Mouse (Mus musculus): Measurements from ENCODE around the gene Samd15. TPM values are rescaled to one million over a fixed set of nuclear protein-coding genes. Genes with fewer than 3 reads are reported as not detected.
"Not testable (repeated sequence)": the region's sequence is repeated elsewhere in the genome, so short reads cannot be mapped to it uniquely, and the experiment has no call there.

Gene Samd15
- polyA plus RNA-seq, 1 experiment: not detected

GRCm38 (mm10) chr12:87177631-87178030 is 21.9 kb upstream of the Samd15 start:
- Histone ChIP-seq H3K4me3 (ENCODE audit: insufficient read depth, low read depth, low read length) (no peak overlapping the region), H3K4me1 (ENCODE audit: control insufficient read depth, insufficient read depth, low read length) (no peaks in the 10 kb centered on the region), H3K36me3 (ENCODE audit: control insufficient read depth, insufficient read depth, low read length) (no peaks in the 10 kb centered on the region), H3K27ac (ENCODE audit: insufficient read depth, low read depth, low read length) (no peak overlapping the region), H3K27me3 (replicated peaks; ENCODE audit: control insufficient read depth, insufficient read depth, low read length) (no peaks in the 10 kb centered on the region)
- no peak for DNase-seq
- 94% methylated on average over 4 of the region's 4 CpGs for WGBS
- TF ChIP-seq POLR2A (IDR thresholded peaks at IDR 0.05; ENCODE audit: low read depth, low read length): no peak
- TF ChIP-seq CTCF (conservative IDR thresholded peaks at IDR 0.05; ENCODE audit: insufficient read depth, insufficient read length, low read depth, low read length): no peak

GRCm38 (mm10) chr12:87193008-87193407 is 6.5 kb upstream of the Samd15 start:
- WGBS: 88% methylated on average over 3 of the region's 3 CpGs
- H3K4me1 ChIP-seq (ENCODE audit: control insufficient read depth, insufficient read depth, low read length): no peaks in the 10 kb centered on the region
- TF ChIP-seq POLR2A (IDR thresholded peaks at IDR 0.05; ENCODE audit: low read depth, low read length) (no peak), CTCF (conservative IDR thresholded peaks at IDR 0.05; ENCODE audit: insufficient read depth, insufficient read length, low read depth, low read length) (no peak)
- no peak overlapping the region for H3K4me3 ChIP-seq (ENCODE audit: insufficient read depth, low read depth, low read length)
- H3K36me3 ChIP-seq (ENCODE audit: control insufficient read depth, insufficient read depth, low read length): no peaks in the 10 kb centered on the region
- no peak for DNase-seq
- H3K27ac ChIP-seq (ENCODE audit: insufficient read depth, low read depth, low read length): no peak overlapping the region
- no peaks in the 10 kb centered on the region for H3K27me3 ChIP-seq (replicated peaks; ENCODE audit: control insufficient read depth, insufficient read depth, low read length)

- 79% methylated on average over 1 of the region's 1 CpGs for WGBS
- no peak for TF ChIP-seq POLR2A (IDR thresholded peaks at IDR 0.05; ENCODE audit: low read depth, low read length)
- TF ChIP-seq CTCF (conservative IDR thresholded peaks at IDR 0.05; ENCODE audit: insufficient read depth, insufficient read length, low read depth, low read length): no peak
- no peaks in the 10 kb centered on the region for H3K27me3 ChIP-seq (replicated peaks; ENCODE audit: control insufficient read depth, insufficient read depth, low read length)
- peaks cover 8% of the 10 kb centered on the region; the same call in 1 of the 2 replicates for H3K4me1 ChIP-seq (ENCODE audit: control insufficient read depth, insufficient read depth, low read length)
- H3K4me3 ChIP-seq (ENCODE audit: insufficient read depth, low read depth, low read length): no peak overlapping the region
- no peaks in the 10 kb centered on the region for H3K36me3 ChIP-seq (ENCODE audit: control insufficient read depth, insufficient read depth, low read length)
- H3K27ac ChIP-seq (ENCODE audit: insufficient read depth, low read depth, low read length): no peak overlapping the region
- DNase-seq: no peak
These were observed 4.5 kb upstream of the Samd15 start for GRCm38 (mm10) chr12:87195069-87195468.

- no peak for TF ChIP-seq POLR2A (IDR thresholded peaks at IDR 0.05; ENCODE audit: low read depth, low read length)
- no peak for DNase-seq
- peaks cover 8% of the 10 kb centered on the region; the same call in 1 of the 2 replicates for H3K4me1 ChIP-seq (ENCODE audit: control insufficient read depth, insufficient read depth, low read length)
- no peaks in the 10 kb centered on the region for H3K27me3 ChIP-seq (replicated peaks; ENCODE audit: control insufficient read depth, insufficient read depth, low read length)
- H3K36me3 ChIP-seq (ENCODE audit: control insufficient read depth, insufficient read depth, low read length): no peaks in the 10 kb centered on the region
- no peak overlapping the region for H3K4me3 ChIP-seq (ENCODE audit: insufficient read depth, low read depth, low read length)
- H3K27ac ChIP-seq (ENCODE audit: insufficient read depth, low read depth, low read length): no peak overlapping the region
These were observed 3.2 kb upstream of the Samd15 start for GRCm38 (mm10) chr12:87196310-87196709.

GRCm38 (mm10) chr12:87198792-87199191 is 731 bp upstream of the Samd15 start:
- Histone ChIP-seq H3K27me3 (replicated peaks; ENCODE audit: control insufficient read depth, insufficient read depth, low read length) (no peaks in the 10 kb centered on the region), H3K36me3 (ENCODE audit: control insufficient read depth, insufficient read depth, low read length) (no peaks in the 10 kb centered on the region), H3K4me1 (ENCODE audit: control insufficient read depth, insufficient read depth, low read length) (peaks cover 8% of the 10 kb centered on the region; the same call in 1 of the 2 replicates), H3K4me3 (ENCODE audit: insufficient read depth, low read depth, low read length) (peak overlapping the region; percentile 89; the same call in 1 of the 2 replicates), H3K27ac (ENCODE audit: insufficient read depth, low read depth, low read length) (no peak overlapping the region)
- no peak for DNase-seq
- WGBS: 55% methylated on average over 6 of the region's 6 CpGs
- no peak for TF ChIP-seq POLR2A (IDR thresholded peaks at IDR 0.05; ENCODE audit: low read depth, low read length)
- TF ChIP-seq CTCF (conservative IDR thresholded peaks at IDR 0.05; ENCODE audit: insufficient read depth, insufficient read length, low read depth, low read length): no peak

- under 1% methylated on average over 69 of the region's 70 CpGs for WGBS
- Histone ChIP-seq H3K36me3 (ENCODE audit: control insufficient read depth, insufficient read depth, low read length) (no peaks in the 10 kb centered on the region), H3K27me3 (replicated peaks; ENCODE audit: control insufficient read depth, insufficient read depth, low read length) (no peaks in the 10 kb centered on the region), H3K4me1 (ENCODE audit: control insufficient read depth, insufficient read depth, low read length) (peaks cover 8% of the 10 kb centered on the region; the same call in 1 of the 2 replicates), H3K27ac (ENCODE audit: insufficient read depth, low read depth, low read length) (peak within 1 kb of the TSS; percentile 29), H3K4me3 (ENCODE audit: insufficient read depth, low read depth, low read length) (peak within 1 kb of the TSS; percentile 89)
- DNase-seq: peak; percentile 84
- no peak for TF ChIP-seq CTCF (conservative IDR thresholded peaks at IDR 0.05; ENCODE audit: insufficient read depth, insufficient read length, low read depth, low read length)
- no peak for TF ChIP-seq POLR2A (IDR thresholded peaks at IDR 0.05; ENCODE audit: low read depth, low read length)
These were observed 557 bp downstream of the Samd15 start, which contains the start of gene Tmed8 for GRCm38 (mm10) chr12:87199973-87200586. Tmed8 (minus strand) TSS chr12:87200454.

GRCm38 (mm10) chr12:87201694-87202093 is 2.2 kb downstream of the Samd15 start:
- Histone ChIP-seq H3K4me3 (ENCODE audit: insufficient read depth, low read depth, low read length) (no peak overlapping the region), H3K27me3 (replicated peaks; ENCODE audit: control insufficient read depth, insufficient read depth, low read length) (no peaks in the 10 kb centered on the region), H3K27ac (ENCODE audit: insufficient read depth, low read depth, low read length) (no peak overlapping the region), H3K36me3 (ENCODE audit: control insufficient read depth, insufficient read depth, low read length) (no peaks in the 10 kb centered on the region), H3K4me1 (ENCODE audit: control insufficient read depth, insufficient read depth, low read length) (peaks cover 8% of the 10 kb centered on the region; the same call in 1 of the 2 replicates)
- WGBS: 66% methylated on average over 5 of the region's 5 CpGs
- TF ChIP-seq CTCF (conservative IDR thresholded peaks at IDR 0.05; ENCODE audit: insufficient read depth, insufficient read length, low read depth, low read length): no peak
- TF ChIP-seq POLR2A (IDR thresholded peaks at IDR 0.05; ENCODE audit: low read depth, low read length): no peak
- DNase-seq: no peak

- not testable (repeated sequence) for H3K4me1 ChIP-seq (ENCODE audit: control insufficient read depth, insufficient read depth, low read length); H3K4me3 ChIP-seq (ENCODE audit: insufficient read depth, low read depth, low read length); H3K27ac ChIP-seq (ENCODE audit: insufficient read depth, low read depth, low read length); DNase-seq; H3K36me3 ChIP-seq (ENCODE audit: control insufficient read depth, insufficient read depth, low read length); H3K27me3 ChIP-seq (replicated peaks; ENCODE audit: control insufficient read depth, insufficient read depth, low read length)
- WGBS: 94% methylated on average over 5 of the region's 5 CpGs
These were observed 6.3 kb downstream of the Samd15 start for GRCm38 (mm10) chr12:87205789-87206188.
